Mouse (Mus musculus) testis, postnatal 14 days (tissue): ENCODE measurements around the gene Dusp5.

Experiments used
- DNase-seq: peaks from one replicate; pipeline ENCODE4 v3.0.0; 2021; ENCODE audit warnings: low spot score

The Dusp5 gene

DNA sequence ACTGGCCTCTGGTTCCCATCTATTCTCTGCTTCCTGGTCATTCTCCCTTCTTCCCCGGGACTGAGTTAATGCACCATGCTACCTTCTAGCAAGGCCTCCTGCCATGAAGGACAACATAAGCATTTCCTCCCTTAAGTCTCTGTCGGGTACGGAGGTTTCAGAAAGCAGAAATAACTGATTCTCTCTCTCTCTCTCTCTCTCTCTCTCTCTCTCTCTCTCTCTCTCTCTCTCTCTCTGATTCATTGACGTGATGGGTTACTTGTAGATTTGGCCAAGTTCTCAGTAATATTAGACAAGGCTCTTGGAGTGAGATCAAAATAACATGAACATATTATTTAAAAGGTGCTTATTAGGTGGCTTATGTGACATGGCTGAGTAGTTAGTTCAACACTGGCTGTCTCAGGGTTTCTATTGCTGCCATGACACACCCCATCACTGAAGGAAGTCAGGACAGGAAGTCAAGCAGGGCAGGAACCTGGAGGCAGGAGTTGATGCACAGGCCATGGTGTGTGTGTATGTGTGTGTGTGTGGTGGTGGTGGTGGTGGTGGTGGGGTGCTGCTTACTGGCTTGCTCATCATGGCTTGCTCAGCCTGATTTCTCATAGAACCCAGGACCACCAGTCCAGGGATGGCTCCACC, 16.1 kb downstream of the Dusp5 start:
- DNase-seq, result no peak

DNA sequence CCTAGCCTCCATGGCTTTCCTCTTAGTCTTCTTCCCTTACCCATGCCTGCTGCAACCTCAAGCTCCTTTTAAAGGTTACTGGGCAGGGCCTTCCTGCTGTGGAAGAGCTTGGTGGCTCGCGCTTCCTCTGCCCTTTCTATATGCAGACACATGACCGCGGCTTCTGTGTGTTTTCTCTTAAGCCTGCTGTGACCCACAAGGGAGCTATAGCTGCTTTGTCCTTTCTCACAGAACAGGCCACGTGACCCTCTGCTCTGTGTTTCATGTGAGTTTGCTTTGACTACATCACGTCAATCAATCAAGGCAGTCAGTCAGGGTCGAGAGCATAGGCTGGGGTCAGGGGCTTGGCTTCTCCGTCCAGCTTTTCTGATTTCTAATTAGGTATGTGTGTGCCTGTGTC, 18.7 kb downstream of the Dusp5 start:
- no peak for DNase-seq

DNA sequence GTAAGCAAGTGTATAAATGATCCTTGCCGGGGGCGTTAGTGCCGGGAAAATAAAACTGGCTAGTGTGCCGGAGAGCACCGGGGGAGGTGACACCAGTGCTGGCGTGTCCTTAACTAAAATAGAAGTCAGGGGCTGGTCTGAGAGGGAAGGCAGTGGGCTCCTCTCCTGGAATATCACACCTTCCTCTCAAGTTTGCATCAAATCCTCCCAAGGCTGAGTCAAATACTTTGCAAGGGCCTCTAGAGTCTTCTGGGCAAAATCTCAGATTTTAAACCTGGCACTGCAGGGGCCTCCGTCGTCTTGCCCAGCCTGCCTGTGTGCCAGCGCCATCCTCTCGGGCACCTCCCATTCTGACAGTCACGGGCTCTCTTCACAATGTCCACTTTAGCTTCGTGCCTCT, 22.1 kb downstream of the Dusp5 start:
- no peak for DNase-seq

DNA sequence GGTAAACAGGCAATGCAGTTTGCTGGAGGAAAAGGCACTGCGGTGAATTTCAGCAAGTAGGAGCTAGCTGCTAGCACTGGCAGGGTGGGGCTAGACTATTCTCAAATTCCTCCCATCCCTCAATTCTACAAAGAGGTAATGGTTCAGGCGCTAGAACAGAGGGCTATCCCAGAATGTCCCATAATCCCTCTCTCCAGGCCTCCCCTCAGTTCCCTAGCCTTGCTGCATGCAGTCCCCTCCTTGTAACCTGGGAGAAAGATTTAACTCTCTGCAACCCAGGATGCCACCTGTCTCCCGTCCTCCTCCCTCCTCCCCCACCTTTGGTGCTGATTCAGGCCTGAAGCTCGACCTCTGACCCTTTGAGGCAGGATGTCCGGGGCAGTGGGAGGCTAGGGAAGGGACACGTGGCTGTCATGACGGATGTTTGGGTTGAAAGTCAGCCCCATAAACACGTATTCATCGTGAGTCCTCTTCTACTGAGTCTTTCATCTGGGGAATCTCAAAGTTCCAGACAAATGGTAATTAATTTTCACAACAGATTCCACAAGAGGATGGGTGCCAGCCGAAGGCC, 23.4 kb downstream of the Dusp5 start:
- no peak for DNase-seq

DNA sequence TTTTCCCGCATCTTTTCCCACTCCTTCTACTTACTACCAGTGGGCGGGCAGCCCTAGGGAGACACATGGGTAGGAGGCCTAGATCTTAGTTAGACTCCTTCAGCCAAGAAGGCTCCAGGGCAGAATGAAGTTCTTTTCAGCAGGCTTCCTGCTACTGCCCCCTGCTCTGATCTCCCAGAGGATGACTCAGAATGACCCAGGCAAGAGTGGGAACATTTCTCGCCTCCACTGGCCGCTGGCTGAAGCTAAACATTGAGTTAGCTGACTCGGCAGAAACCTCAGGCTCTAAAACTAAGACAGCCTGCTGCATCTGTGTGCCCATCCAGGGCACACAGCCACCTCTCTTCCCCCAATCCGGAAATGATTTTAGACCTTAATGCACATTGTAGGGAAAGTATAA, 23.9 kb downstream of the Dusp5 start:
- DNase-seq, result no peak

DNA sequence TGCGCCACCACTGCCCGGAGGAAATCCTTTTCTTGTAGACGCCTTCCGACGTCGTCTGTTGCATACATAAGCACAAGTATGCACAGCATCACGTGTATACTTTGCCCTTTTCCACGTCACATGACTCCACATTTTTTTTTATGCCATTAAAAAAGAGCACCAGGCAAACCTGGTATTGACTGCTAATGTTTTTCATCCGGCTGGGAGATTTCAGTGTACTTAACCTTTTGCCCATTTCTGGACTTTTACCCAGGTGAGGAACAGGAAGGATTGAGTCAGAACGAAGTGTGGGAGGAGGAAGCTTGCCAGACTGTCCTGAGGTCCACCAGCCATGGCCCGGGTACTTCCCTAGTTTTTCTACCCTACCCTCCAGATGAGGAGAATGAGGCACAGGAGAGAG, 25.5 kb downstream of the Dusp5 start:
- no peak for DNase-seq

DNA sequence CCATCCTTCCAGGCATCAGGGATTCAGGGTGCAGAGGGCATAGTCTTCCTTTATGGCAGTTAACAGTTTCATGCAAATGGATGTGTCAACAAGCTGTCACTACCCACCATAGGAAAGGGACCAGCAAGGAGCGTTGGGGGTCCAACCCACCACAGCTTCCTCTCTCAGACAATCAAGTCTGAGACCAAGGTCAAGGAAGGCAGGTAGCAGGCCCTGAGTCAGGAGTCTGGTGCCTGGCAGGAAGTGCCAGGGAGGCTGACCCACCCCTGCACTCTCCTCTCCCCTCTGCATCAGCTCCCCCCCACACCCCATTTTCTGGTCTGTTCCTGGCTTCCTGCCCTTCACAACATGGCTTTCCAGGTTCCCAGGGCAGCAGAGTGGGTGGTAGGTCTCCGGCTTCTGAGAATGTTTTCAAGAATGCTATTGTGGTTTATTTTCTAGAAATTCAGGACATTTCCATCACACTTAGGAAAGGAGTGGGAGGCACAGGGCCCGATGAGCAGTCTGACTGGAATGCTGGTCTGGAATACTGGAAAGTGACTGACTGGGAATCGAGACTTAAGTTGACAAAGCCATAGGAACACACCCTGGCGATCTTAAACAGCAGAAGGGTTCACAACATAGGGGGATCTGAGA, 26.2 kb downstream of the Dusp5 start:
- DNase-seq, result no peak

DNA sequence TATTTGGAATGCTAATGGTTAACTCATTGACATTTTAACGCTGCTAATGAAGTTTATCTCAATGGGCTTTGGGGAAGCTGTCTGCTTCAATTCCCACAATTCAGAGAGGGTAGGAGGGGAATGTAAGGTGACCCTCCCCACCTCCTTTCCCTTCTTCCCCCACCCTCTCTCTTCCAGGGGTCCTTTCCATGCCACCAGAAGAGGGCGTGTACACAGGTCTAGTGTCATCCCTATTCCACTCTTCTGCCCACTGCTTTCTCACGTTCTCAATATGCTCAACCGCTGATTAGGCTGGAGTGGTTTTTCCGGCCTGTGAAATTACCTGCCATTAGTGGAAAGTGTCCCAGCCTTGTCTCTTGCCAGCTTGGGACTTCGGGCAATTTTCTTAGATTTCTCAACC, 27.9 kb downstream of the Dusp5 start:
- no peak for DNase-seq

DNA sequence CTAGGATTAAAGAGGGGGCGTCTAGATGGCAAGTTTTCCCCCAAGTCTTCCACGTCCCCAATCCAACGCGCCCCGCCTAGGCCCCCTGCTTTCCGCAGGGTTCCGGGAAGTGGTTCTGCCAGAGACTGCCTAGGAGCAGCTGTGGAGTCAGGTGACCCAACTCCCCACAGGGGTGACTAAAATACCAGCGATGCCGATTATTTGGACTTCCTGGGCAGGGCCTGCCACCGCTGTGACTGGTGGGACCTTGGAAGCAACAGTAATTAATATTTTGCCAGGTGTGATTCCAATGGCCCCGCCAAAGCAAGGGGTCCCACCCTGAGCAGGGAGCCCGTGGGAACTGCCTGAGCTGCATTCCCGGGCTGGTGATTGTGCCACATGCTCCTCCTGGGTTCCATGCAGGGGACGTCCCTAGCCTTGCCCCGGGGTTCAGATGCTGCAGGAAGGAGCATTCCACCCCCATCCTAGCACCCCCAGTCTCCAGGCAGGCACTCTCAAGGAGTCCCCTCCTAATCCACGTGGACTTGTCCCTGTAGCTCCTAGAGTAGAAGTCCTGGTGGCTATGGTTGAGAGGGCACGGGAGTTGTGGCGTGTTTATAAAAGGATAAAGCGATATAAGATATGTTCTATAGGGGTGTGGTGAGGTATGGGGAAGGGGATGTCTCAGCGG, 28.5 kb downstream of the Dusp5 start:
- no peak for DNase-seq

DNA sequence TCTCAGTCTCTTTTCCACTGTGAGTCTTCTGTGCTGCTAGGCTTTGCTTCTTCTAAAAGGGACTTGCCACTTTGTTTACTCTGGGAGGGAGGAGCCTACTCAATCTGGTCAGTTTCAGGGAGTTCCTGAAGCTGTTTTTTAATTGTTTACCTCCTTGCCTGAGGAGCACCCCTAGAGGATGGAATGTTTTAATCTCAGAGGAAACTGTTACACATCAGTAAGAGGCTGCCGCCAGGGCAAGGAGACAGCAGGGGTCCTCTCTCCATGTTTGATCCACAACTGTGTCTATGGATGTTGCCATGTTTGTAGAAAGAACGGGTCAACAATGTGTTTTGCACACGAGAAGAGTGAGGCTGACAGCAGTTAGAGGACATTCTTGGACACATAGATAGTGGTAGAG, 31.5 kb downstream of the Dusp5 start:
- no peak for DNase-seq

DNA sequence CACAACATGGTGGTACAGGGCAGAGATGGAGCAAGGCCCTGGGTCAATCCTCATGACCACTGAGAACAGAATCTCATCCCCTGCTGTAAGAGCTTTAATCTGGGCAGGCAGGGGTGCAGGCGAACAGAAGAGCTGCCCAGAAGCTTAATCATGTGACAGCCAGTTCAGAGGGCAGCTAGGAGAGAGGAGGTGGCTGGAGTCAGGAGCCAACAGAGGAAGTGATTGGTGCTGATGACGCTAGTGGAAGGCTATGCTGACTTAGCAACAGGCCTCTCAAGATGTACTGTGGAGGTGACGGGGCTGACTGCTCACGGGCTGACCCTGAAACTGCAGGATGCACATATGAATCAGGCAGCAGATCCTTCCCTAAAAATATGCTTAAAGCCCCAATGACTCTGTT, 35.3 kb downstream of the Dusp5 start:
- DNase-seq, result no peak

DNA sequence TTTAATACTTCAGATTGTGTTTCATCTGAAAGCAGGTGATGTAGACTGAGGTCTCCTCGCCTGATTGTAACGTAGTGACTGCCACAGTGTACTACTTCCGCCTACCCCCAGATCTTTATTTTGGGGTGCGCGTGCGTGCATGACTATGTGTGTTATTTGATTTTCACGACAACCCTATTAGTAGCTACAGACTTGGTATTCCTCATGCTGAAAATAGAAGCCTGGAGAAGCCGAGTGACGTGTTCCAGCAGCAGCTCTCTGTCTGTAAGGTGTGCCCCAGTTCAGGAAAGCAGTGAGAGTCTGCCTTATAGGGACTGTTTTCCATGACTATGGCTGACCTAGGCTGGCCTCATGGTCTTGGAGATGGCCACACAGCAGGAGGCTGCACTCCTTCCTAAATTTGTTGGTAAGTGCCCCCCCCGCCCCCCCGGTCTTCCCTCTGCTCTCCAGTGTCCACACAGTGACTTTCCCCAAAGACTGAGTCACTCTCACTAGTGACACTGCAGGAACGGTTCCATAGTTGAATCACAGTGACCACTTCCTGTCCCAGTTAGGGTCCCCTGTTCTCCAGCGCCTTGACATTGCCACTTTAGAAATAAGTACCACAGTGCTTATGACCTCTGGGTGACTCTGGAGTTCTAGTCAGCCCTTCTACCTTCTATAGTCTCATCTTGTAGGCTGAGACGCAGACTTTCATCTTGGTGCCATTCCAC, 36.8 kb downstream of the Dusp5 start:
- no peak for DNase-seq

DNA sequence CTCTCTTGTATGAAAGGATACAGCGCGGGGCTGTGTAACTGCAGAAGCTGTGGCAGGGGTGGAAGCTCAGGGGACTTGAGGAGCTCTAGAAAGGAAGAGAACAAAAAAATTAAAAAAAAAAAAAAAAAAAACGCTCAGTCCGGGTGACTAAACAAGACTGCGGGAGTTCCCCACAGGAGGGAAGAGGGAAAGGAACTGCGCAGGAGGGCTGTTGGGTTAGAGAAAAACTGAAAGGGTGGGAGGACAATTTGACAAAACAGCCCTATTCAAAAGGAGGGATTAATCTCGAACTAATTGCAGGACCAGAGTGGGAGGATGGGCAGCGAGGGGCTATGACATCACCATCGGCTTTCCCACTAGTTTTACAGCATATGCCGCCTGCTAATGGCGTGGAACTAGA, 39.0 kb downstream of the Dusp5 start:
- DNase-seq, result no peak

DNA sequence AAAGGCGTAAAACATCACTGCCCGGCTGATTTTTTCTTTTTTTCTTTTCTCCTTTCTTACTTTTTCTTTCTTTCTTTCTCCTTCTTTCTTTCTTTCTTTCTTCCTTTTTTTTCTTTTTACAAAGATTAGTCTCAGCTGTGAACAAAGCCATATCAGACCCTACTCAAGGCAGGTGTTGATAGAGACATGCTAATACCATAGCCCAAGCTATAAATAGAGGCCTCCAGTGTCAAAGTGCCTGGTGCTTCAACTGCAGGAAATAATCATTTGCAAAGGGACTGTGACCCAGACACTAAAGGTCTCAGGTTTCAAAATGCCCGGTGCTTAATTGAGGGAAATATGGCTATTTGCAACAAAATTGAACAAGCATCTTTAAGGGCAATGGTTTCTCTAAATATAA, 39.6 kb downstream of the Dusp5 start:
- no peak for DNase-seq

DNA sequence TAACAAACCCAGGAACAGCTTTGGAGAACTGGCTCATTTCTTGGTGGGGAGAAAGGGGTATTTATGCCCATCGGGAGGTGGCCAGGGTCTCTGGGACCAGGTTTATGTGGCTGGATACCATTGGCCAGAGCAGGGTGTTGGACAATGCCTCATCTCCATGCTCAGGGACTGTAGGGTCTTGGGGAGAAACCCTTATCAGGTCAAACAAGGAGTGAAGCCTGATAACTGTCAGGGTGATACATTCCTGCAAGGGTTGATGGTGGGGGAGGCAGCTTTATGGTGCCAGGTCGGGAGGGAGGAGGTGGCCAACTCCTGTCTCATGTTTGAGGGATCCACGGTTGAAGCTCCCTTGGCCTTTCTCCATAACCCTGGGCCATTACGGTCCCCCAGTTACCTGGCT, 42.1 kb downstream of the Dusp5 start:
- DNase-seq, result peak; percentile 39

DNA sequence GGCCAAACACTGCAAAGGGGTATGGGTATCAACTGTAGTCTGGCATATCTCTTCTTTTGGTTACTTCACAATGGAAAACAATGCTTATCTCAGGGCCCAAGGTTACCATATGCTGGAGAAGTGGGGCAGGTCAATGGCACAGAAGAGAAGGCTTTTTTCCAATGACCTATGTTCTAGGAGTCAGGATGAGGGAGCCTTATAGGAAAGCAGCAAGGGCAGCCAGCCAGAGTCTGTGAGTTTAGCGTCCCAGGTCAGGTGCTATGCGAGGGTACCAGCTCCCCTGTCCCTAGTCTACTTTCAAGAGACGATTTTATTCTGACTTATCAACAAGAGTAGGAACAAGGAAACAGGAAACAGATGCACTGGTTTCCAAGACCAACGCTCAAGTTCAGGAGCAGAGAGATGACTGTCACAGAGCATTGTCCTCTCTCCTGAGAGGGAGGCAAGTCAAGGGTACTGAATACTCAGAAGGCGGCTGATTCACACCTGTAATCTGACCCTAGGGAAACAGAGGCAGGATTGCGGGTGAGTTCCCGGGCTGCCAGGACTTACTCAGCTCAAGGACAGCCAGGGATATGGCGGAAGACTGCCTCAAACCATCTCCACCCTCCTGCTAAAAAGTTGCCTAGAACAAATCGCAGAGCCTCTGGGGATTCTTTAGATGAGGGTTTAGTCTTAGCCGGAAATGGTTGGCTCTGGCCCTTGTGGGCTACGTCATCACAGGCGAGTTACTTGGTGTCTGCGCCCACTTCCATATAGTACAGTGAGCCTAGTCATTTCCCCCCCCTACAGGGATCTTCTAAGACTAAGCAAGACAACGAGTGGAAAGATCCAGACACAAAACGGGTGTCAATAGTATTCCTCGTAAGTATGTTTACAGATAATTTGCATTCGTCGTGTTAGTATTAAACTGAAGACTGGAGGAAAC, 42.9 kb downstream of the Dusp5 start:
- DNase-seq, result no peak

DNA sequence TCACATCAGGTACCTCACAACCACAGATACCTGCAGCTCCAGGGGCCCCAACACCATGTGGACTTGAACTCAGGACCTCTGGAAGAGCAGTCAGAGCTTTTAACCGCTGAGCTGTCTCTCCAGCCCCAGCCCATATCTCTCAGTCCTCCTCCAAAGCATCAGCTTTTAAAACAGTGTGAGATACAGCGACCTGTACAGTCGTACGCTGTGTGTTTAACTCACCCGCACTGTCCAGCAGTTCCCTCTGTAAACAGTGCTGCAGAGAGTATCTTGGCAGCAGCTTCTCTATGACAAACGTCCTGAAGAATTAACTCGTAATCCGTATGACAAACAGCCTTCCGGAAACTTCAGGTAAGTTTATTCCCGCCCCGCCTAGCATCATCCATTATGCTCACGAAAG, 43.7 kb downstream of the Dusp5 start:
- no peak for DNase-seq

DNA sequence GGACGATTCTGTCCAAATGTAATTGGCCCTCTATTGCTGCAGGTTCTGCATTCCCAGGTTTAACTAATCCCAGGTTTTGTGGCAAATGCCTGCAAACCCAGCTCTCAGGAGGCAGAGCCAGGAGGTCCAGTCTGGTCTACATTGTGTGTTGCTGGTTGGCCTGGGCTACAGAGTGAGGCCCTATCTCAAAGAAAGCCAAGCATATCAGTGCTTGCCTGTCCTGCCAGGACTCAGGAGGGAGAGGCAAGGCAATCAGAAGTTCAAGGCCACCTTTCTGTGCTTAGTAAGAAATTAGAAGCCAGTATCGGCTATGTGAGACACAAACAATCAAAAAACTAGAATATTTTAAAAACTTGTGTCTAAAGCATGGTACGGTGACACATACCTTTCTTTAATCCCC, 44.2 kb downstream of the Dusp5 start:
- peak; percentile 69 for DNase-seq

DNA sequence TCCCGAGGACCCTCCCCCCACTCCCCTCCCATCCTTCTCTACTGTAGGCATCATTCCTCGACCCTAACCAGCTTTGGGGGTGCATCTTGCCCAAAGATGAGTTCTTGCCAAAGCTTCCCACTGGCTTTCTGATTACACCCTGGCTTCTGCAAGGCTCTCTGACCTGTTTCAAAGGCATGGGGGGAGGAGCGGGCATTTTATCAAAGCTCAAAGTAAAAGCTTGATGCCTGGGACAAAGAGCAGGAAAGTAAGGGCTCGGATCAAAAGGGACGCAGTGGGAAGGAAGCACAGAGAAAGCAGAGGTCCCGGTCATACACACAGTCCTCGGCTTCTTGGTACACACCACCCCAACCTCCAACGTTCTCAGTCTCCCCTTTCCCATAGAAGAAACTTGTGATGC, 45.2 kb downstream of the Dusp5 start:
- DNase-seq, result no peak

DNA sequence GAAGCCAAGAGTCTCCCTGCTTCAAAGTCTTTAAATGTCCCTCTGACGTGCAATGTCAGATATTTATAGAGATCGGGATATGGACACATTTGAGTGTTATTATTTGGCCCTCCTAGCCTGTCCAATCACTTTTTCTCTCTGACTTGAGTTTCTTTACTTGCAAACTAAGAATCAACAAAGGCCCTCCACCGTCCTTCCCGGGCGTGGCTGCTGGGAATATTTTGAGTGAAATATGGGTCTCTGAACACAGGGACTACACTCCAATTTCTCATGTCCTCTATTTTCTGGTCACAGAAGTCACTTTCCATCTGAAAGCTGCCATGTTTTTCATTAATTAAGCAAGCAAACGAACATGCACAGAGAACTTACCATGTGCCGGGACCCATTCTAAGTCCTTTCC, 45.6 kb downstream of the Dusp5 start:
- no peak for DNase-seq

DNA sequence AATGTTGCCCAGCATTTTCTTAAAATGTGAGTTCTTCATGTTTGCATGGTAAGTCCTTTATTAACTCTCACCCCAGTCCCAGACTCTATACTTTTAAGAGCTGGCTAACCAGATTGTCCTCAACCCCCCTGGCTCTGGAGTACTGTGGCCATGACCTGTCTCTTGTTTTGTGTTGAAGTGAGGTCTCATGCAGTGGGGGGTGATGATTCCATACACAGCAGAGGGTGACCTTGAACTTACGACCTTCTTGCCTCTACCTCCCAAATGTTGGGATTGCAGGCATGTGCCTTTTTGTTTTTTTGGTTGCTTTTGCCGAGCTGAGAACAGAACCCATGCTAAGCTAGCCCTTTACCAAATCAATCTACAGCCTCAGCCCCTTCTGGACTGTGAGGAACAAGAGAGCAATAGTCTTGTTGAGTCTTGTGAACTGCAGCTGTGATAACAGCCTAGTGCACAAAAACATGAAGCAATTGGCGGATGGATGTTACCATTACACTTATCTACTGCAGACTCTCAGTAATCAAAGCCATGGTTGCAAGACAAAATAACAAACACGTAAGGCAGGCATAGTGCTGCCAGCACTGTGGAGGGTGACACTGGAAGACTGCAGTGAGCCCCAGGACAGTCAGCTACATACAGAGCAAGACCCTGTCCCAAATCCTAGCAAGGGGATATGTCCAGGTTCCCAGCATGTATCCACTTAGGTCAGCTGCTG, 46.5 kb downstream of the Dusp5 start:
- DNase-seq, result peak; percentile 38
